Mouse (Mus musculus): ENCODE measurements around the gene Mbnl1.

GRCm38 (mm10) chr3:60515430-60515829 is 42.8 kb downstream of the Mbnl1 start:
- TF ChIP-seq CTCF (IDR thresholded peaks at IDR 0.05; ENCODE audit: control insufficient read depth, insufficient read depth, low read length), result no peak
- no peak for TF ChIP-seq POLR2A (IDR thresholded peaks at IDR 0.05; ENCODE audit: borderline replicate concordance, control insufficient read depth, low read depth, low read length)
